Mouse (Mus musculus): Measurements from ENCODE around the gene Eif3i. TPM values are rescaled to one million over a fixed set of nuclear protein-coding genes. Genes with fewer than 3 reads are reported as not detected.

Eif3i gene
- polyA plus RNA-seq, 1 experiment from 2014 or later, result 200 TPM

DNA sequence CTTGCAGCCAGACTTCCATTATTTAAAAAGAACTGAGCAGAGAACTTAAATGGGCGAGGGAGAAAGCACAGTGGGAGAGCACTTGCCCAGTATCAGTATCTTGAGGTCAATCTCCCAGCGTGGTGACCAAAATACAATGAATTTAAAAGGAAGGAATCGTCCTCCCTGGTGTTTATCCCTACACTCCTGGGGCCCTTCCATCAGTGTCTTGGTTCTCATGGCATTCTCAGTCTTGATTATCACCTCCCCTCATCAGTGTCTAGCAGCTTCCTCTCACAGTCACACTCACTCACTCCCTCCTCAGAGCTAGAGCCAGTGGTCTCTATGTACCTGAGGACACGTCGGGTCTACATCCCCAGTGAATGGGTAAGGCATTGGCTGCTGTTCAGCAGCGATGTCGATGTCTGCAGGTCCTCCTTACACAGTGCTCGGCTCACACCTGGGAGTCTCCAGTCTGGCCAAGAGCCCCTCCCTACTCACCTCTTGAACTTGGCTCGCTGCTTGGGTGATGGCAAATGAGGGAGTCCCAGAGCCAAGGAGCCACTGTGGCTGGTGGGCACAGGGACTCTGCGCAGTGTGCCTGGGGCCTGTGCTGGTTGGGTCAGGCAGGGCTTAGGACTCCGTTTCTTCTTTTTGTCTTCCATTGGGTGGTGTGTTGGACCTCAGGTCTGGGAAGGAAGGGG is 21.8 kb upstream of the Eif3i start:
- H3K27me3 ChIP-seq (ENCODE audit: control insufficient read depth, insufficient read depth, low read length), result no peaks in the 10 kb centered on the region
- peaks cover 29% of the 10 kb centered on the region for H3K4me1 ChIP-seq (ENCODE audit: control insufficient read depth, insufficient read depth, low read length)
- H3K4me2 ChIP-seq, result peak overlapping the region; percentile 84
- no peaks in the 10 kb centered on the region for H3K9me3 ChIP-seq (replicated peaks; ENCODE audit: control insufficient read depth, low read length)
- no peak overlapping the region for H3K27ac ChIP-seq (ENCODE audit: low read depth, low read length)
- no peak for ATAC-seq (replicated peaks; ENCODE audit: insufficient number of reproducible peaks, low FRiP score, low TSS enrichment)
- 63% methylated on average over 11 of the region's 11 CpGs for WGBS (ENCODE audit: insufficient replicate concordance)
- H3K4me3 ChIP-seq (ENCODE audit: low read depth, low read length), result peak overlapping the region; percentile 69; the same call in 1 of the 2 replicates
- no peak overlapping the region; the same call in 1 of the 2 replicates for H3K9ac ChIP-seq (ENCODE audit: low read depth, low read length)
- H3K36me3 ChIP-seq (ENCODE audit: control insufficient read depth, insufficient read depth, low read length), result peaks cover 3% of the 10 kb centered on the region

DNA sequence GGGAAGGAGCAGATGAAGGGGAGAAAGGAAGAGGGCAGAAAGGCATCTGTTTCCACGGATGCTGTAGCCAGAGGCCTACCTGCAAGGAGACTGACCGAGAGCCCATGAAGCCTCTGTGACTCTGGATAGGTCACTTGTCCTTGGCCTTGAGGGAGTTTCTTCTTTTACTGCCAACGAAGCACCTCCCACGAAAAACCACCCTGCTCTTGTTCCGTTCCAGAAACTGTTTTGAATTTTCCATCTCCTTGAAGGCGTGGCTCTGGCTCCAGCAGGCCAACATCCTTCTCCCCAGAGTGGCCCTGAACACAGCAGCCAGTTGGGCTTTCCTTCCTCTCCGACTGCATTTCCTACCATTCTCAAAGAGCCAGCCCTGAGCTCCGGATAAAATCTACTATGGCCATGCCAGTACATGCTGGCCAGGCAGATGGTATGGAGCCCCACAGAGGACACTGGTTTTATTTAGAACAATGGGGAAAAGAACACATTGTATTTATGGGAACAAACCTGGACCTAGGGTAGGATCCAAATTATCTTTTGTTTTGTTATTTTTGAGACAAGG is 20.9 kb upstream of the Eif3i start:
- Histone ChIP-seq H3K9me3 (replicated peaks; ENCODE audit: control insufficient read depth, low read length) (no peaks in the 10 kb centered on the region), H3K9ac (ENCODE audit: low read depth, low read length) (no peak overlapping the region), H3K36me3 (ENCODE audit: control insufficient read depth, insufficient read depth, low read length) (no peaks in the 10 kb centered on the region), H3K27ac (ENCODE audit: low read depth, low read length) (no peak overlapping the region), H3K4me3 (ENCODE audit: low read depth, low read length) (no peak overlapping the region), H3K27me3 (ENCODE audit: control insufficient read depth, insufficient read depth, low read length) (no peaks in the 10 kb centered on the region), H3K4me1 (ENCODE audit: control insufficient read depth, insufficient read depth, low read length) (peaks cover 29% of the 10 kb centered on the region), H3K4me2 (no peak overlapping the region)
- ATAC-seq (replicated peaks; ENCODE audit: insufficient number of reproducible peaks, low FRiP score, low TSS enrichment), result no peak
- WGBS (ENCODE audit: insufficient replicate concordance), result 68% methylated on average over 8 of the region's 8 CpGs

DNA sequence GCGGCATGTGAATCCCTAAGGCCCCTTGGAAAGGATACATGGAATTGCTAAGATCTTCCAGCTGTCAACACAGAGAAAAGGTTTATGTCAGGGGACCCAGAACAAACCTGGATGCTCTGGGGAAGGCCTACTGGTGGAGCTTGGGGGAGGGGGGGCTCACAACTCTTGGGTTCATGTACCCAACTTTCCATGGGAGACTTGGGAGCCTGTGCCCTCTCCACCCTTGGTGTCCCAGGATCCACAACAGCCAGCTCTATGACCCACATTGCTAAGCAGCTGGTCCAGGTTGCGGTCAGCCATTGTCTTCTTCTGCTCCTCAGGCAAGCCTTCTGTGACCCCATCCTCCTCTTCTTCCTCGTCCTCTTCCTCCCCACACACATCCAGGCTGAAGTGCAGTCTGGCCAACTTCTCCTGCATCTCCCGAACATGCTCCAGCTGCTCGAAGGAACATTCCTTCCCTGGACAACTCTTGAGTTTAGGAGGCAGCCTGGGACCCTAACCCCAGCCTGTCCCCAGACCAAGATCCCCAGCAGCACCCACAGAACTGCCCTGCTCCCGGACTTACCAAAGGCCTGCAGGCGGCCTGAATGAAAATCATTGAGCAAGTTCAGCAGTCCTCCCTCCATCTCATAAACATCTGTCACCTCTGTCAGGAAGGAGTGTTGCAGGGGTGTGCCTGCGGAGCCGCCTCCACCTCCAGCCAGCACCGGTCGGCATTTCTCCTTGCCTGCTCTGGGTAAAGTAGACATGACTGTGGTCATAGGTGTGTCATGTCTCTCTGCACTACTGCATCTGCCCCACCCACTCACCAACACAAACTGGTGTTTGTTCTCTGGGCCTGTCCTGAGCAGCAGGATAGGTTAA is 20.2 kb upstream of the Eif3i start:
- no peaks in the 10 kb centered on the region for H3K27me3 ChIP-seq (ENCODE audit: control insufficient read depth, insufficient read depth, low read length)
- no peak overlapping the region for H3K9ac ChIP-seq (ENCODE audit: low read depth, low read length)
- no peak overlapping the region for H3K4me3 ChIP-seq (ENCODE audit: low read depth, low read length)
- peaks cover 29% of the 10 kb centered on the region for H3K4me1 ChIP-seq (ENCODE audit: control insufficient read depth, insufficient read depth, low read length)
- no peak for ATAC-seq (replicated peaks; ENCODE audit: insufficient number of reproducible peaks, low FRiP score, low TSS enrichment)
- WGBS (ENCODE audit: insufficient replicate concordance), result 78% methylated on average over 11 of the region's 11 CpGs
- H3K36me3 ChIP-seq (ENCODE audit: control insufficient read depth, insufficient read depth, low read length), result no peaks in the 10 kb centered on the region
- H3K9me3 ChIP-seq (replicated peaks; ENCODE audit: control insufficient read depth, low read length), result no peaks in the 10 kb centered on the region
- H3K27ac ChIP-seq (ENCODE audit: low read depth, low read length), result no peak overlapping the region
- H3K4me2 ChIP-seq, result no peak overlapping the region

DNA sequence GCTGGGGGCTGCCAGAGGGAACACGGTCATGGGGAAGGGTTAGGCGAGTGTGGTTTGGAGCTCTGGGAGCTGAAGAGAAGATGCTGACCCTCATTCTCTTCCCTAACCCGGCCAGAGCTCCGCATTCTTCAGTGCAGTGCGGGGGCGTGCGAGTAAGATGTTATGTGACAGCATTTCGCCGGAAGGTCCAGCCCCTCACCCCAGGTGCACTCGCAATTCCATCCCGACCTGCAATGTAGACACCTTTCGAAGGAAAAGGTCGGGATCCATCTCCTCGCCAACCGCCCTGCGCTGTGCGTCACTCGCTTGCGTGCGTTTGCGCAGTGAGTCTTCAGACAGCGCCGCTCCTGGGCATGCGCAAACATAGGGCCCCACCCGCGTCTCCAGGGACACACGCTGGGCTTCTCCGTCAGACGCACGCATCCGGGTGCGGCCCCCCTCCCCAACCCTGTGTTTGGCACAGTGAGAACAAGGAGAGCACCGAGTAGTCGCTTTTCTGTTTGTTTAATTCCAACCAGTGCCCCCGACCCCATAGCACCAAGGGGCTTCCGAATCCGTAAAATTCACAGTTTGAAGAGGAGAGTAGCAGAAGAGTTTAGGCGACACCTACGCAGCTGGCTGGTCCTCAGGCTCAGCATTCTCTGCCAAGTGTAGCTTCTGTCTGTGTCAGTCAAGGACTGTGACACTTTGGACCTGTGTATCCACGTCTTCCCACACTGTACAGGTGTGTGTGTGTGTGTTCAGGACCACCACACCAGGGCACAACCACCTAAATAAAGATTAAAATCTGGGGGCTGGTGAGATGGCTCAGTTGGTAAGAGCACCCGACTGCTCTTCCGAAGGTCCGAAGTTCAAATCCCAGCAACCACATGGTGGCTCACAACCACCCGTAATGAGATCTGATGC is 18.6 kb upstream of the Eif3i start, which contains the start of gene Iqcc:
Gene Iqcc, minus strand, starts transcription at position 314 of the 906 bp plus-strand sequence.
- Histone ChIP-seq H3K9ac (ENCODE audit: low read depth, low read length) (peak within 1 kb of the TSS; percentile 94), H3K36me3 (ENCODE audit: control insufficient read depth, insufficient read depth, low read length) (no peaks in the 10 kb centered on the region), H3K4me3 (ENCODE audit: low read depth, low read length) (peak within 1 kb of the TSS; percentile 76), H3K27me3 (ENCODE audit: control insufficient read depth, insufficient read depth, low read length) (no peaks in the 10 kb centered on the region), H3K9me3 (replicated peaks; ENCODE audit: control insufficient read depth, low read length) (no peaks in the 10 kb centered on the region), H3K4me1 (ENCODE audit: control insufficient read depth, insufficient read depth, low read length) (peaks cover 15% of the 10 kb centered on the region), H3K27ac (ENCODE audit: low read depth, low read length) (peak within 1 kb of the TSS; percentile 78), H3K4me2 (peak within 1 kb of the TSS; percentile 90)
- 4% methylated on average over 43 of the region's 44 CpGs for WGBS (ENCODE audit: insufficient replicate concordance)
- peak; percentile 83 for ATAC-seq (replicated peaks; ENCODE audit: insufficient number of reproducible peaks, low FRiP score, low TSS enrichment)

DNA sequence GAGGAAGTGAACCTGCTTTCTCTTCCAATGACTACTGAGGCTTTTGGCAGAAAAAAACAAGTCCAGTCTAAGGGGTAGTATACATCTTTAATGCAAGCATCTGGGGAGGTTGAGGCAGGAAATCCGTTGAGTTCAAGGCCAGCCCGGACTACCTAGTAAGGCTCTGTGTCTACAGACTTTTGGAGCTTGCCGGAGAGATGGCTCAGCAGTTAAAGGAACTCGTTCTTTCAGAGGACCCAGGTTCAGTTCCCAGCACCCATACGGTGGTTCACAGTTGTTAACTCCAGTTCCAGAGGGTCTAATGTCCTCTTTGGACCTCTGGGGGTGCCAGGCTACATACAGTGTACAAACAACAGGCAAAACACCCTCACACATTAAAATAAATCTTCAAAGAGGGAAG is 17.6 kb upstream of the Eif3i start:
- peaks cover 14% of the 10 kb centered on the region for H3K4me1 ChIP-seq (ENCODE audit: control insufficient read depth, insufficient read depth, low read length)
- no peaks in the 10 kb centered on the region for H3K36me3 ChIP-seq (ENCODE audit: control insufficient read depth, insufficient read depth, low read length)
- H3K4me3 ChIP-seq (ENCODE audit: low read depth, low read length), result peak overlapping the region; percentile 76
- H3K9ac ChIP-seq (ENCODE audit: low read depth, low read length), result peak overlapping the region; percentile 94
- no peaks in the 10 kb centered on the region for H3K27me3 ChIP-seq (ENCODE audit: control insufficient read depth, insufficient read depth, low read length)
- H3K27ac ChIP-seq (ENCODE audit: low read depth, low read length), result no peak overlapping the region
- peak overlapping the region; percentile 90 for H3K4me2 ChIP-seq
- WGBS (ENCODE audit: insufficient replicate concordance), result 88% methylated on average over 5 of the region's 5 CpGs
- H3K9me3 ChIP-seq (replicated peaks; ENCODE audit: control insufficient read depth, low read length), result no peaks in the 10 kb centered on the region
- ATAC-seq (replicated peaks; ENCODE audit: insufficient number of reproducible peaks, low FRiP score, low TSS enrichment), result no peak

DNA sequence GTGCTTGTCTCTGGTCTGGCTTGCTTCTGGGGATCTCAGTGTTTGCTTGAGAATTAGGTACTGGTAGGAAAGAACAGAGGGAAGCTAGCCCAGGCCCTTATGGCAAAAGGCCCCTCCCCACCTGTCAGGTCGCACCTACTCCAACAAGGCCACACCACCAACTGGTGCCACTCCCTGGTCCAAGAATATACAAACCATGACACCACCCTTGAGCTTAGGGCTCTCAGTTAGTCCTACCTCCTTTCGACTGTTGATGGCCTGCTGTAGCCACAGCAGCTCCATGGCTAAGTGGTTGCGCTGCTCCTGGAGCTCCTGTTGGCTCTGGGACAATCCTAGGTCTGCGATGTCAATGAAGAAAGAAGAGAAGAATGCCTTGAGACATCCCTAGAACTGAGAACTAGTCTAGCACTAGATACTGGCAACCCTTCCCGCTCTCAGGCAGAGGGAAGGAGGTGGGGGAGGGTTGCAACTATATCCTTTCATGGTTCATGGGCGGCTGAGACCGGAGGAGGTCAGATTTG is 16.7 kb upstream of the Eif3i start:
- WGBS (ENCODE audit: insufficient replicate concordance), result 91% methylated on average over 7 of the region's 7 CpGs
- Histone ChIP-seq H3K27ac (ENCODE audit: low read depth, low read length) (no peak overlapping the region), H3K4me3 (ENCODE audit: low read depth, low read length) (no peak overlapping the region)

DNA sequence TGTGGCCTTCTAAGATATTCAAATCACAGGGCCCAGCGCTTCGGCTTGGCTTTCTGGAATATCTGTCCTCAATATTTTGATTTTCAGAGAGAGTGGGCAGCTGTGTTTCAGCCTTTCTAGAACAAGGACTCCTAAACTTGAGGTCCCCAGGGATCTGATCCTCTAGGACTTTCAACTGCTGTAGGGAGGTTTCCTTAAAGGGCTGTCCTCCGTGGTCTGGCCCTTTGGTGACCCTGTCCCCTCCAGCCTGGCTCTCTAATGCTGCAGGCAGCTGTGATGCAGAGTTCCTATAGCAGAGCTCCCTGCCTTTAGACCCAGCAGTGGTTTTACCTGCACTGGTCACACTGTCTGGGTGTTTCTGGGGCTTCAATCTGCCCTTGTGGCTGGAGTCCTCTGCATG is 16.2 kb upstream of the Eif3i start:
- Histone ChIP-seq H3K4me1 (ENCODE audit: control insufficient read depth, insufficient read depth, low read length) (peaks cover 7% of the 10 kb centered on the region; the same call in 1 of the 2 replicates), H3K27me3 (ENCODE audit: control insufficient read depth, insufficient read depth, low read length) (no peaks in the 10 kb centered on the region), H3K9me3 (replicated peaks; ENCODE audit: control insufficient read depth, low read length) (no peaks in the 10 kb centered on the region), H3K36me3 (ENCODE audit: control insufficient read depth, insufficient read depth, low read length) (no peaks in the 10 kb centered on the region), H3K4me3 (ENCODE audit: low read depth, low read length) (no peak overlapping the region), H3K9ac (ENCODE audit: low read depth, low read length) (no peak overlapping the region), H3K4me2 (no peak overlapping the region), H3K27ac (ENCODE audit: low read depth, low read length) (no peak overlapping the region)
- ATAC-seq (replicated peaks; ENCODE audit: insufficient number of reproducible peaks, low FRiP score, low TSS enrichment), result no peak
- 87% methylated on average over 3 of the region's 3 CpGs for WGBS (ENCODE audit: insufficient replicate concordance)

More for the DNA sequence above, 16.7 kb upstream of the Eif3i start:
- Histone ChIP-seq H3K27me3 (ENCODE audit: control insufficient read depth, insufficient read depth, low read length) (no peaks in the 10 kb centered on the region), H3K4me2 (no peak overlapping the region), H3K9ac (ENCODE audit: low read depth, low read length) (no peak overlapping the region), H3K4me1 (ENCODE audit: control insufficient read depth, insufficient read depth, low read length) (peaks cover 7% of the 10 kb centered on the region; the same call in 1 of the 2 replicates), H3K9me3 (replicated peaks; ENCODE audit: control insufficient read depth, low read length) (no peaks in the 10 kb centered on the region), H3K36me3 (ENCODE audit: control insufficient read depth, insufficient read depth, low read length) (no peaks in the 10 kb centered on the region)
- no peak for ATAC-seq (replicated peaks; ENCODE audit: insufficient number of reproducible peaks, low FRiP score, low TSS enrichment)

Measured in heart, embryonic 11.5 days (tissue).